Mouse (Mus musculus) ES-E14 (cell line): ENCODE results near the gene Socs2. TPM values are rescaled to one million over a fixed set of nuclear protein-coding genes. Genes with fewer than 3 reads are reported as not detected.
A peak's percentile ranks its signal among the peaks of the same experiment; 100 is the strongest.

Experiments
- DNase-seq: peaks from one replicate; pipeline ENCODE4 v3.0.0-alpha.2; 2013; ENCODE audit warnings: low read depth, low spot score
- H3K27ac ChIP-seq: 2 replicates; pipeline ENCODE4 v1.5.1; 2012; ENCODE audit warnings: low read depth, mild to moderate bottlenecking, low read length, moderate library complexity, mixed read lengths; ENCODE audit not compliant: poor library complexity, insufficient read depth, severe bottlenecking
- H3K36me3 ChIP-seq: 2 replicates; pipeline ENCODE4 v1.6.1; 2012; ENCODE audit warnings: mild to moderate bottlenecking, low read length, moderate library complexity, mixed read lengths; ENCODE audit not compliant: control insufficient read depth, poor library complexity, insufficient read depth, severe bottlenecking
- H3K4me1 ChIP-seq, 2 experiments: fragments of 150-350 bp in 1 of 2; sonication (generic) in 1 of 2; 2 replicates each; pipeline ENCODE4 v1.6.1; 2012; ENCODE audit warnings: low read length in 2 of 2, mild to moderate bottlenecking in 1 of 2, mixed read lengths in 1 of 2; ENCODE audit not compliant: control insufficient read depth in 2 of 2, insufficient read depth in 2 of 2, poor library complexity in 1 of 2
- H3K4me3 ChIP-seq, 2 experiments: fragments of 150-350 bp in 1 of 2; sonication (generic) in 1 of 2; 2 replicates each; pipeline ENCODE4 v1.5.1; 2012; ENCODE audit warnings: low read length in 2 of 2, low read depth in 1 of 2, mild to moderate bottlenecking in 1 of 2, mixed read lengths in 1 of 2; ENCODE audit not compliant: insufficient read depth in 1 of 2, poor library complexity in 1 of 2, severe bottlenecking in 1 of 2
- H3K9ac ChIP-seq: 2 replicates; pipeline ENCODE4 v1.6.1; 2012; ENCODE audit warnings: low read depth, mild to moderate bottlenecking, low read length, mixed read lengths; ENCODE audit not compliant: poor library complexity, insufficient read depth, severe bottlenecking
- H3K9me3 ChIP-seq: fragments of 150-350 bp; sonication (generic); 2 replicates; pipeline ENCODE4 v1.6.1; 2012; ENCODE audit warnings: low read depth, mild to moderate bottlenecking, low read length; ENCODE audit not compliant: control insufficient read depth, insufficient read depth
- CHD2 ChIP-seq: IDR thresholded peaks from 2 replicates; pipeline ENCODE4 v1.6.1; 2014; ENCODE audit warnings: mild to moderate bottlenecking, low read depth, low read length, inconsistent platforms
- HCFC1 ChIP-seq: IDR thresholded peaks from 2 replicates; pipeline ENCODE4 v1.6.1; 2012; ENCODE audit warnings: low read length, inconsistent platforms, borderline replicate concordance; ENCODE audit not compliant: insufficient read depth
- MAFK ChIP-seq: IDR thresholded peaks from 2 replicates; pipeline ENCODE4 v1.6.1; 2014; ENCODE audit warnings: mild to moderate bottlenecking, low read depth, low read length, inconsistent platforms; ENCODE audit not compliant: insufficient read depth
- ZC3H11A ChIP-seq: IDR thresholded peaks from 2 replicates; pipeline ENCODE4 v1.6.1; 2012; ENCODE audit warnings: low read depth, mild to moderate bottlenecking, inconsistent platforms, low read length, borderline replicate concordance
- ZNF384 ChIP-seq: IDR thresholded peaks from 2 replicates; pipeline ENCODE4 v1.6.1; 2012; ENCODE audit warnings: low read depth, low read length, inconsistent platforms
- in situ Hi-C, 2 experiments: fragments of 600-800 bp; cut with MboI; formaldehyde crosslinking; loops; one replicate each; pipeline ENCODE4 v1.15.1; 2025; ENCODE audit warnings: low sequenced_read_pairs in 2 of 2, inconsistent platforms in 1 of 2; ENCODE audit not compliant: unreplicated experiment in 2 of 2
- total RNA-seq: library from RNA; depleted of rRNA; stranded (reverse); fragments of 300-350 nt; gene quantifications from 2 replicates; pipeline ENCODE4 v1.2.3, GENCODE M21; 2012

Socs2 gene
- total RNA-seq, 1 experiment: 46.3 TPM

DNA sequence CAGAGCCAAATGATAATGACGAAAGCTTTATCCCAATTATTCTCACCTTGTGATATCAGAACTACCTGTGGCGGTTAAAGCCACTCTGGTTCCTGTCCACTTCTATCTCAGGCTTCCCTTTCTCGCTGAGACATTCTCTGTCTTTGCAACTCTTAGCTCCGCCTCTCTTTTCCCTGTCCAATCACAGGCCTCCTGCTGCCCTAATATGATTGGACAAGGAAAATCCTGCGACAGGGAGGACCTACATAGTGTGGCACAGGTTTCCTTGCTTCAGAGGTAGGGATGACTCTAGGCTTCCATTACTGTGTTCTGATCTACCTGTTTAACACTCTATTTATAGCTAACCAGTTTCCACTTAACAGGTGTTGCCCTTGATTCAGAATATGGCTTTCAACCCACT lies 36.3 kb upstream of the Socs2 start:
- in situ Hi-C loops: loop anchor here in 1 of 2 experiments (25.0 kb wide), 1 partner anchor 766 kb away; the partner anchor contains the start of gene Cep83
- H3K4me3 ChIP-seq: peak overlapping the region; percentile 62 to 66
- DNase-seq: peak; percentile 54
- no peak overlapping the region for H3K9ac ChIP-seq
- H3K9me3 ChIP-seq: no peaks in the 10 kb centered on the region
- TF ChIP-seq MAFK: no peak
- TF ChIP-seq HCFC1: 0 out of 2 replicates have a peak, but pooled peaks have one; percentile 38
- no peak for TF ChIP-seq ZNF384
- TF ChIP-seq CHD2: no peak
- H3K27ac ChIP-seq: peak overlapping the region; percentile 18; the same call in 1 of the 2 replicates
- no peaks in the 10 kb centered on the region for H3K36me3 ChIP-seq
- H3K4me1 ChIP-seq: peaks cover 11 to 12% of the 10 kb centered on the region in 2 experiments; a peak in 3 of 4 replicates

GRCm38 (mm10) chr10:95449033-95449432 lies 32.1 kb upstream of the Socs2 start:
- no peak for DNase-seq

GRCm38 (mm10) chr10:95447954-95448353 lies 31.0 kb upstream of the Socs2 start:
- Histone ChIP-seq H3K4me3 (no peak overlapping the region), H3K4me1 (peaks cover 0 to 2% of the 10 kb centered on the region in 2 experiments; a peak in 1 of 4 replicates), H3K36me3 (peaks cover 5% of the 10 kb centered on the region; the same call in 1 of the 2 replicates), H3K27ac (no peak overlapping the region), H3K9ac (no peak overlapping the region), H3K9me3 (no peaks in the 10 kb centered on the region)
- in situ Hi-C loops: no loop called here
- DNase-seq: no peak
- no peak for TF ChIP-seq ZNF384
- no peak for TF ChIP-seq ZC3H11A

More at GRCm38 (mm10) chr10:95449033-95449432, 32.1 kb upstream of the Socs2 start:
- H3K36me3 ChIP-seq: peaks cover 5% of the 10 kb centered on the region; the same call in 1 of the 2 replicates
- H3K9me3 ChIP-seq: no peaks in the 10 kb centered on the region
- H3K9ac ChIP-seq: no peak overlapping the region
- H3K4me1 ChIP-seq: peaks cover 2 to 5% of the 10 kb centered on the region in 2 experiments; a peak in 3 of 4 replicates
- TF ChIP-seq ZNF384: no peak
- TF ChIP-seq MAFK: no peak
- TF ChIP-seq ZC3H11A: no peak
- TF ChIP-seq CHD2: no peak
- no peak for TF ChIP-seq HCFC1
- in situ Hi-C loops: no loop called here
- H3K4me3 ChIP-seq: no peak overlapping the region
- no peak overlapping the region for H3K27ac ChIP-seq

- DNase-seq: no peak
Measured at GRCm38 (mm10) chr10:95445104-95446056, 28.4 kb upstream of the Socs2 start.

More at GRCm38 (mm10) chr10:95445104-95446056, 28.4 kb upstream of the Socs2 start:
- no peak overlapping the region for H3K4me3 ChIP-seq
- H3K9me3 ChIP-seq: no peaks in the 10 kb centered on the region
- H3K27ac ChIP-seq: no peak overlapping the region
- H3K4me1 ChIP-seq: no peaks in the 10 kb centered on the region
- H3K36me3 ChIP-seq: peaks cover 5% of the 10 kb centered on the region; the same call in 1 of the 2 replicates
- no peak overlapping the region for H3K9ac ChIP-seq
- in situ Hi-C loops: no loop called here
- TF ChIP-seq ZNF384 (no peak), ZC3H11A (no peak), HCFC1 (no peak), MAFK (no peak), CHD2 (no peak)
